Mouse (Mus musculus): ENCODE measurements around the gene Cdk5rap2. TPM values are rescaled to one million over a fixed set of nuclear protein-coding genes. Genes with fewer than 3 reads are reported as not detected.

Gene Cdk5rap2
- polyA plus RNA-seq, 1 experiment from 2014 or later = 12.4 TPM

GRCm38 (mm10) chr4:70301187-70301586, 109.1 kb downstream of the Cdk5rap2 start:
- WGBS = 86% methylated on average over 9 of the region's 9 CpGs

GRCm38 (mm10) chr4:70289361-70289760, 120.9 kb downstream of the Cdk5rap2 start:
- Histone ChIP-seq H3K9me3 (replicated peaks; ENCODE audit: control insufficient read depth, low read length) (no peaks in the 10 kb centered on the region), H3K4me2 (ENCODE audit: low read depth, low read length) (no peak overlapping the region), H3K27me3 (ENCODE audit: control insufficient read depth, insufficient read depth, low read length) (no peaks in the 10 kb centered on the region), H3K27ac (ENCODE audit: low read length) (no peak overlapping the region), H3K4me3 (ENCODE audit: low read length) (no peak overlapping the region), H3K36me3 (ENCODE audit: control insufficient read depth, insufficient read depth) (peaks cover 9% of the 10 kb centered on the region; the same call in 1 of the 2 replicates), H3K9ac (ENCODE audit: low read length) (no peak overlapping the region), H3K4me1 (ENCODE audit: control insufficient read depth, insufficient read depth, low read length) (peaks cover 6% of the 10 kb centered on the region)
- 94% methylated on average over 6 of the region's 6 CpGs for WGBS
- ATAC-seq (replicated peaks; ENCODE audit: extremely low read depth, insufficient read depth, low FRiP score) = no peak

More at GRCm38 (mm10) chr4:70301187-70301586, 109.1 kb downstream of the Cdk5rap2 start:
- H3K27me3 ChIP-seq (ENCODE audit: control insufficient read depth, insufficient read depth, low read length) = no peaks in the 10 kb centered on the region
- no peaks in the 10 kb centered on the region for H3K4me1 ChIP-seq (ENCODE audit: control insufficient read depth, insufficient read depth, low read length)
- no peak overlapping the region for H3K27ac ChIP-seq (ENCODE audit: low read length)
- H3K4me2 ChIP-seq (ENCODE audit: low read depth, low read length) = no peak overlapping the region
- no peak overlapping the region for H3K4me3 ChIP-seq (ENCODE audit: low read length)
- no peak overlapping the region for H3K9ac ChIP-seq (ENCODE audit: low read length)
- no peaks in the 10 kb centered on the region for H3K9me3 ChIP-seq (replicated peaks; ENCODE audit: control insufficient read depth, low read length)
- H3K36me3 ChIP-seq (ENCODE audit: control insufficient read depth, insufficient read depth) = peaks cover 18% of the 10 kb centered on the region
- ATAC-seq (replicated peaks; ENCODE audit: extremely low read depth, insufficient read depth, low FRiP score) = no peak

GRCm38 (mm10) chr4:70283163-70283562, 127.1 kb downstream of the Cdk5rap2 start:
- 86% methylated on average over 9 of the region's 9 CpGs for WGBS
- Histone ChIP-seq H3K36me3 (ENCODE audit: control insufficient read depth, insufficient read depth) (peaks cover 15% of the 10 kb centered on the region), H3K9ac (ENCODE audit: low read length) (no peak overlapping the region), H3K4me1 (ENCODE audit: control insufficient read depth, insufficient read depth, low read length) (peaks cover 6% of the 10 kb centered on the region), H3K27ac (ENCODE audit: low read length) (no peak overlapping the region), H3K4me3 (ENCODE audit: low read length) (no peak overlapping the region), H3K4me2 (ENCODE audit: low read depth, low read length) (no peak overlapping the region), H3K27me3 (ENCODE audit: control insufficient read depth, insufficient read depth, low read length) (no peaks in the 10 kb centered on the region), H3K9me3 (replicated peaks; ENCODE audit: control insufficient read depth, low read length) (no peaks in the 10 kb centered on the region)
- no peak for ATAC-seq (replicated peaks; ENCODE audit: extremely low read depth, insufficient read depth, low FRiP score)

- Histone ChIP-seq H3K9ac (ENCODE audit: low read length) (no peak overlapping the region), H3K27ac (ENCODE audit: low read length) (no peak overlapping the region), H3K4me3 (ENCODE audit: low read length) (no peak overlapping the region), H3K36me3 (ENCODE audit: control insufficient read depth, insufficient read depth) (peaks cover 11% of the 10 kb centered on the region), H3K4me2 (ENCODE audit: low read depth, low read length) (no peak overlapping the region), H3K4me1 (ENCODE audit: control insufficient read depth, insufficient read depth, low read length) (no peaks in the 10 kb centered on the region), H3K27me3 (ENCODE audit: control insufficient read depth, insufficient read depth, low read length) (no peaks in the 10 kb centered on the region), H3K9me3 (replicated peaks; ENCODE audit: control insufficient read depth, low read length) (no peaks in the 10 kb centered on the region)
- WGBS = 94% methylated on average over 4 of the region's 4 CpGs
- no peak for ATAC-seq (replicated peaks; ENCODE audit: extremely low read depth, insufficient read depth, low FRiP score)
These were observed 131.4 kb downstream of the Cdk5rap2 start for GRCm38 (mm10) chr4:70278882-70279281.

- Histone ChIP-seq H3K4me3 (ENCODE audit: low read length) (no peak overlapping the region), H3K9me3 (replicated peaks; ENCODE audit: control insufficient read depth, low read length) (no peaks in the 10 kb centered on the region), H3K4me2 (ENCODE audit: low read depth, low read length) (no peak overlapping the region), H3K9ac (ENCODE audit: low read length) (no peak overlapping the region), H3K27me3 (ENCODE audit: control insufficient read depth, insufficient read depth, low read length) (no peaks in the 10 kb centered on the region), H3K36me3 (ENCODE audit: control insufficient read depth, insufficient read depth) (peaks cover 8% of the 10 kb centered on the region), H3K4me1 (ENCODE audit: control insufficient read depth, insufficient read depth, low read length) (no peaks in the 10 kb centered on the region), H3K27ac (ENCODE audit: low read length) (no peak overlapping the region)
- WGBS = 86% methylated on average over 3 of the region's 3 CpGs
- ATAC-seq (replicated peaks; ENCODE audit: extremely low read depth, insufficient read depth, low FRiP score) = no peak
These were observed 132.2 kb downstream of the Cdk5rap2 start for GRCm38 (mm10) chr4:70278057-70278456.

- no peak overlapping the region for H3K9ac ChIP-seq (ENCODE audit: low read length)
- no peak overlapping the region for H3K27ac ChIP-seq (ENCODE audit: low read length)
- H3K36me3 ChIP-seq (ENCODE audit: control insufficient read depth, insufficient read depth) = no peaks in the 10 kb centered on the region; the same call in 1 of the 2 replicates
- H3K9me3 ChIP-seq (replicated peaks; ENCODE audit: control insufficient read depth, low read length) = no peaks in the 10 kb centered on the region
- H3K27me3 ChIP-seq (ENCODE audit: control insufficient read depth, insufficient read depth, low read length) = no peaks in the 10 kb centered on the region
- no peak overlapping the region for H3K4me3 ChIP-seq (ENCODE audit: low read length)
- WGBS = 86% methylated on average over 4 of the region's 4 CpGs
- ATAC-seq (replicated peaks; ENCODE audit: extremely low read depth, insufficient read depth, low FRiP score) = no peak
- no peaks in the 10 kb centered on the region for H3K4me1 ChIP-seq (ENCODE audit: control insufficient read depth, insufficient read depth, low read length)
- H3K4me2 ChIP-seq (ENCODE audit: low read depth, low read length) = no peak overlapping the region
These were observed 137.3 kb downstream of the Cdk5rap2 start for GRCm38 (mm10) chr4:70272943-70273342.

GRCm38 (mm10) chr4:70272527-70272926, 137.7 kb downstream of the Cdk5rap2 start:
- 80% methylated on average over 4 of the region's 4 CpGs for WGBS
- Histone ChIP-seq H3K27me3 (ENCODE audit: control insufficient read depth, insufficient read depth, low read length) (no peaks in the 10 kb centered on the region), H3K4me3 (ENCODE audit: low read length) (no peak overlapping the region), H3K9ac (ENCODE audit: low read length) (no peak overlapping the region), H3K36me3 (ENCODE audit: control insufficient read depth, insufficient read depth) (no peaks in the 10 kb centered on the region; the same call in 1 of the 2 replicates), H3K9me3 (replicated peaks; ENCODE audit: control insufficient read depth, low read length) (no peaks in the 10 kb centered on the region), H3K4me2 (ENCODE audit: low read depth, low read length) (no peak overlapping the region), H3K27ac (ENCODE audit: low read length) (no peak overlapping the region), H3K4me1 (ENCODE audit: control insufficient read depth, insufficient read depth, low read length) (no peaks in the 10 kb centered on the region)
- no peak for ATAC-seq (replicated peaks; ENCODE audit: extremely low read depth, insufficient read depth, low FRiP score)

- Histone ChIP-seq H3K36me3 (ENCODE audit: control insufficient read depth, insufficient read depth) (peaks cover 14% of the 10 kb centered on the region), H3K4me3 (ENCODE audit: low read length) (no peak overlapping the region), H3K27ac (ENCODE audit: low read length) (no peak overlapping the region), H3K9me3 (replicated peaks; ENCODE audit: control insufficient read depth, low read length) (no peaks in the 10 kb centered on the region), H3K4me2 (ENCODE audit: low read depth, low read length) (no peak overlapping the region), H3K4me1 (ENCODE audit: control insufficient read depth, insufficient read depth, low read length) (no peaks in the 10 kb centered on the region), H3K9ac (ENCODE audit: low read length) (no peak overlapping the region), H3K27me3 (ENCODE audit: control insufficient read depth, insufficient read depth, low read length) (no peaks in the 10 kb centered on the region)
- WGBS = 76% methylated on average over 2 of the region's 2 CpGs
- no peak for ATAC-seq (replicated peaks; ENCODE audit: extremely low read depth, insufficient read depth, low FRiP score)
These were observed 142.9 kb downstream of the Cdk5rap2 start for GRCm38 (mm10) chr4:70267213-70267906.

- ATAC-seq (replicated peaks; ENCODE audit: extremely low read depth, insufficient read depth, low FRiP score) = no peak
- Histone ChIP-seq H3K27ac (ENCODE audit: low read length) (no peak overlapping the region), H3K27me3 (ENCODE audit: control insufficient read depth, insufficient read depth, low read length) (no peaks in the 10 kb centered on the region), H3K4me3 (ENCODE audit: low read length) (no peak overlapping the region), H3K9ac (ENCODE audit: low read length) (no peak overlapping the region), H3K4me1 (ENCODE audit: control insufficient read depth, insufficient read depth, low read length) (no peaks in the 10 kb centered on the region), H3K9me3 (replicated peaks; ENCODE audit: control insufficient read depth, low read length) (no peaks in the 10 kb centered on the region), H3K36me3 (ENCODE audit: control insufficient read depth, insufficient read depth) (peaks cover 14% of the 10 kb centered on the region), H3K4me2 (ENCODE audit: low read depth, low read length) (no peak overlapping the region)
- WGBS = 56% methylated on average over 6 of the region's 6 CpGs
These were observed 145.0 kb downstream of the Cdk5rap2 start for GRCm38 (mm10) chr4:70265248-70265647.

Measured in heart, embryonic 16.5 days (tissue).